Mouse (Mus musculus) kidney, adult 10 weeks (tissue): ENCODE data around the gene Ckm. TPM values are rescaled to one million over a fixed set of nuclear protein-coding genes. Genes with fewer than 3 reads are reported as not detected.

Source experiments
- polyA plus RNA-seq: library from polyadenylated mRNA; stranded (reverse); fragments of 350-450 nt; fragmentation: Illumina TruSeq; extraction: RNeasy Lipid Tissue Mini Kit (QIAGEN cat#74804); gene quantifications from one replicate; pipeline ENCODE4 v1.2.3, GENCODE M21; 2014; ENCODE audit warnings: low read depth, low replicate concordance

Ckm gene
- not detected for polyA plus RNA-seq

DNA sequence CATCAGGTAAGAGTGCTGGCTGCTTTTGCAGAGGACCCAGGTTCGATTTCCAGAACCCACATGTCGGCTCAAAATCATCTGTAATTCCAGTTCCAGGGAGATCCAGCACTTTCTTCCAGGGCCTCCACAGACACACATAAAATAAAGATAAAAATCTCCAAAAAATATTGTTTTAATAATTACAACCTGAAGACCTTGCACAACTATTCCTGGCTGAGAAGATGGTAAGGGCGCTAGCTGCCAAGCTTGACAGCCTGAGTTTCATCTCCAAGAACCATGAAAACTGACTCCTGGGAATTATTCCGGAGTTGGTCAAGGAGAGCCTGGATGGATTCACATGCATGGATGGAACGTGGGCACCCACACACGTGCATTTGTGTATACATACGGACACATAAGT lies at the start of gene Ckm:
Ckm (plus strand) TSS at position 301 of the 400 bp plus-strand sequence.

DNA sequence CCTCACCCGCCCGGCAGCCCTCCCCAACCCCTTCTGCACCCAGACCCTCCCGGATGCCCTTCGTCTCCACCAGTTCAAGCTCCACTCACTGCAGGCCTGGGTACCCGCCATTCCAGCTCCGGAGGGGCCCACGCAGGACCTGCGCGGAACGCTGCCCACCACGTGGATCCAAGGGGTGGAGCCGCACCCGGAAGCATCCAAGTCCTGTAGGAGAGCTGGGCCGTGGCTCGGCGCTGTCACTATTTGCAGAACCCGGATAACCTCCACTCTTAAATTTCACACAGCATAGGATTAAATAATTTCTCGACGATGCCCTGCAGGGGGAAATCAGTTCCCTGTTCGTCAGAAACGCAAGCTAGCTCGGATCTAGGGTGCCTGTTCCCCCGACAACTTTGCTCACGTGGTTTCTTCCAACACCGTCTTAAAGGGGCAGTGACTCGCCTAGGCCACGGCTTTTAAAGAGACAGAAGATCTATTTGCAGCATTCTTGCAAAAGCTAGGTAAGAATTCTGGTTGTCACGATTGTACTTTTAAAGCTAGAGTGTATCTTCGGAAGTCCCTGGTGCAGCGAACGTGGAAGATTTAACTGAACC lies 45.2 kb upstream of the Ckm start, which contains the start of the genes Cd3eap and Ppp1r13l:
Cd3eap (minus strand) TSS at position 185 of the 593 bp plus-strand sequence.
Ppp1r13l (plus strand) TSS at position 451 of the 593 bp plus-strand sequence.

DNA sequence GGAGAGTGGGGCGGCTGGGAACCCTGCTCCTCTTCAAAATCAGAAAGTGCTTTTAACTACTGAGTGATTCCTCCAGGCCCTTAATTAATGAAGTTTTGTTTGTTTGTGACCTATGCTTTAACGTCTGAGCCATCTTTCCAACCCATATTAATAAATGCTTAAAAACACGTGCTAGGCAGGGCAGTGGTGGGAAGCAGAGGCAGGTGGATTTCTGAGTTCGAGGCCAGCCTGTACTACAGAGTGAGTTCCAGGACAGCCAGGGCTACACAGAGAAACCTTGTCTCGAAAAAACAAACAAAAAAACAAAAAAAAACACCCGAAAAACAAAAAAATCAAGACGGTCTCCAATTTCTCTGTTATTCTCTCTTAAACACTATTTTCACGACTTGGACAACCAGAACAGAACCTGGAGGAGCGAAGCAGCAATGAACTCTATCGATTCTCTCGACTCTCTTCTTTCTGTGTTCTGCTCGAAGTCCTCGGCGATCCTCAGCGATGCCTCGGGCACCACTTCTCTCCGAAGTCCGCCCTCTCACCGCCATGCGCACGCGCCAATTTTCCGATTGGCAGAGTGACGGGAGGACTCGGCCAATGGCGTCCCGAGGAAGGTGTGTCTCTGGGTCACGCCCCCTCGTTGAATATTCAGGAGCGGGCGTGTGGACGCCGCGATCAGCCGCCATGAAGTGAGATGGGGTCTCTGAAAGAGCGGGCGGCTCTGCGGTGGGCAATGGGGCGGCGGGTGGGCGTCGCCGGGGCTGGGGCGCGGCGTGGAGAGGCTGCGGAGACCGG lies 23.0 kb upstream of the Ckm start, which contains the start of gene Ercc2:
Ercc2 (plus strand) TSS at position 634 of the 789 bp plus-strand sequence.

DNA sequence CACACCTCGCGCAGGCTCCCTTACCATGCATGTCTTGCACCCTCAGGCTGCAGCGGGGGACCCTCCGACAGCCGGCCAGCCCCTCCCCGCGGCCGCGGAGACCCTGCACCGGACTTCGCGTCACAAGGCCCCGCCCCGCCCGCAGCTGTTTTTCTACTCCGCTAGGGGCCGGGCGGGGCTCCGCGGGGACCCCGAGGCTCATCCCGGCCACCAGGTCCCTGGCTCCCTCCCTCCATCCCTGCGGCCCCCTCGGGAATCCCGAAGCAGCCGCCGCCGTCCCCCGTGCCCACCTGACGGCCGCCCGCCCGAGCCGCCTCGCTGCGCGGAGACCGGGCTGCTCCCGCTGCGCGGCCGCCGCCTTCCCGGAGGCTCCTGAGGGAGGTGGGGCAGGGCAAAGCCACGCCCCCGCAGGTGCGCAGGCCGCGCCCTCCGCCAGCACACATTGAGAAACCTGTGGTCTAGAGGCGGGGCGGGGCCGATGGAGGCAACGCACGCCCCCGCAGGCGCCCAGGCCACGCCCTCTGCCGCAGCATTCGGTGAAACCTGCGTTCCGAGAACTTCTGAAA lies 762 bp upstream of the Ckm start, which contains the start of gene Klc3:
Klc3 (minus strand) TSS at position 374 of the 566 bp plus-strand sequence.

DNA sequence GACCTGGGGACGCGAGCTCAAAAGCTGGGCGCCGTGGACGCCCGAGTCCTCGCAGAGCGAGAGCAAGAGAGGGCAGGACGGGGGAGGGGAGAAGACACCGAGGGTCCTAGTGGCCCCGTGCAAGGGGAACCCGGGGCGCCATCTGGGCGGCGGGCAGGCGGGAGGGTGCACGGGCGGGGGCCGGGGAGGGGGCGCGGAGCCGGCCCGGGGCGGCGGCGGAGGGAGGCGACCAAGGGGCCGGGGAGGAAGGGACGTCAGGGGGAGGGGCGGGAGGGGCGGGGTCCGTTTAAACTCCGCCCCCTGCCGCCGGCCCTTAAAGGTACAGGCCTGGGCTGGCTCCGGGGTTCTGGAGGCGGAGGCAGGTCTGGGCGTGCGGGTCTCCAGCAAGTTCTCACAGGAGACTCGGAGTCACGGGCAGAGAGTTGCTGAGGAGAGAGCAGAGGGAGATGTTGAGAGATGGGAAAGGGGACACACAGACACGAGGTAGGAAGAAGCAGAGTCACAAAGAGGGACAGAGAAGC lies 54.1 kb downstream of the Ckm start, which contains the start of gene Mark4:
Mark4 (minus strand) TSS at position 231 of the 521 bp plus-strand sequence.

DNA sequence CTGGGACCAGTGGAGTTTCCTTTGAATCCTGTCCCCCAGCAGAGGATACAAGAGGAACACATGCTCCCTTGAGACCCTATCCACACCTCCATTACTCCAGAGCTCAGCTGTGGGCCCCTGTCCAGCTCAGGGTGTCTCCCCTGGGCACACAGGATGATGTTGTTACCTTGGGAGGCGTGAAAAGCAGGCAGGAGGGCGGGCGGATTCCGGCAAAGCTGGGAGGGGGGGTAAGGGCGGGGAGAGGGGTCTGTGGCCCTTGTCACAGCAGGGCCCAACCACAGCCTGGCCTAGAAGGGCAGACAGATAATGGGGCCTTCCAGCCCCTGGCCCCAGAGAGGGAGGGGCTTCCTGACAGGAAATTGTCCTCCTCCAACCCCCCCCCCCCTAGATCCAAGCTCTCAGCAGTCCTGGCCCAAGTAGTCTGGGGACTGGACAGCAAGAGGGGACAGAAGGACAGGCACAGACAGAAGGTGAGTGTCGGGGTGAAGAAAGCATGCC lies 58.4 kb downstream of the Ckm start, which contains the start of gene Exoc3l2:
Exoc3l2 (plus strand) TSS at position 448 of the 498 bp plus-strand sequence.

Other genes with a start within 250 kb of the Ckm start
- gene Gipr, start 238.6 kb upstream of the Ckm start, polyA plus RNA-seq: not detected
- not detected for gene Eml2, start 228.4 kb upstream of the Ckm start, polyA plus RNA-seq
- 1.8 TPM for gene Gpr4, start 192.2 kb upstream of the Ckm start, polyA plus RNA-seq
- gene Opa3, start 176.4 kb upstream of the Ckm start, polyA plus RNA-seq: 12.2 TPM
- 16.0 TPM for gene Vasp, start 133.0 kb upstream of the Ckm start, polyA plus RNA-seq
- gene Ppm1n, start 124.7 kb upstream of the Ckm start, polyA plus RNA-seq: not detected
- gene Rtn2, start 122.2 kb upstream of the Ckm start, polyA plus RNA-seq: 0.28 TPM
- 0.20 TPM for gene Fosb, start 94.7 kb upstream of the Ckm start, polyA plus RNA-seq
- not detected for gene Ercc1, start 60.0 kb upstream of the Ckm start, polyA plus RNA-seq
- 1.2 TPM for gene Cd3eap, start 45.3 kb upstream of the Ckm start, polyA plus RNA-seq
- not detected for gene Ppp1r13l, start 45.0 kb upstream of the Ckm start, polyA plus RNA-seq
- not detected for gene Ercc2, start 22.8 kb upstream of the Ckm start, polyA plus RNA-seq
- not detected for gene Klc3, start 672 bp upstream of the Ckm start, polyA plus RNA-seq
- 0.89 TPM for gene Mark4, start 54.0 kb downstream of the Ckm start, polyA plus RNA-seq
- gene Exoc3l2, start 58.6 kb downstream of the Ckm start, polyA plus RNA-seq: 1.4 TPM
- gene Bloc1s3, start 103.6 kb downstream of the Ckm start, polyA plus RNA-seq: 4.8 TPM
- not detected for gene Trappc6a, start 103.6 kb downstream of the Ckm start, polyA plus RNA-seq
- not detected for gene Nkpd1, start 113.1 kb downstream of the Ckm start, polyA plus RNA-seq
- gene Ppp1r37, start 158.3 kb downstream of the Ckm start, polyA plus RNA-seq: 0.49 TPM
- gene Zfp296, start 172.5 kb downstream of the Ckm start, polyA plus RNA-seq: not detected
- gene Gemin7, start 172.8 kb downstream of the Ckm start, polyA plus RNA-seq: 19.0 TPM
- 1.5 TPM for gene Clasrp, start 199.7 kb downstream of the Ckm start, polyA plus RNA-seq
- 0.61 TPM for gene Relb, start 224.7 kb downstream of the Ckm start, polyA plus RNA-seq